Mouse (Mus musculus) heart, adult 2 months (tissue): Measurements from ENCODE around the gene Serpina3f. TPM values are rescaled to one million over a fixed set of nuclear protein-coding genes. Genes with fewer than 3 reads are reported as not detected.

Experiments used
- DNase-seq, 2 experiments: peaks; one replicate each; pipeline ENCODE4 v3.0.0; 2021
- H3K27ac ChIP-seq: fragments of 200-600 bp; 2 replicates; pipeline ENCODE4 v1.8.1; 2022
- H3K27me3 ChIP-seq: fragments of 200-500 bp; 2 replicates; pipeline ENCODE4 v1.6.1; 2012; ENCODE audit warnings: mild to moderate bottlenecking, low read length, inconsistent platforms, mixed read lengths; ENCODE audit not compliant: control insufficient read depth, insufficient read depth
- H3K36me3 ChIP-seq: fragments of 200-500 bp; 2 replicates; pipeline ENCODE4 v1.6.1; 2012; ENCODE audit warnings: low read length, inconsistent platforms; ENCODE audit not compliant: control insufficient read depth, insufficient read depth
- H3K4me1 ChIP-seq: fragments of 200-500 bp; 2 replicates; pipeline ENCODE4 v1.6.1; 2011; ENCODE audit warnings: low read length; ENCODE audit not compliant: control insufficient read depth, insufficient read depth
- H3K4me3 ChIP-seq: fragments of 200-600 bp; 2 replicates; pipeline ENCODE4 v1.8.1; 2022
- H3K79me2 ChIP-seq: fragments of 200-500 bp; replicated peaks from 2 replicates; pipeline ENCODE4 v1.6.1; 2012; ENCODE audit warnings: mild to moderate bottlenecking, inconsistent platforms, low read length, moderate library complexity, mixed read lengths; ENCODE audit not compliant: control insufficient read depth, insufficient read depth
- H3K9ac ChIP-seq: fragments of 200-500 bp; 2 replicates; pipeline ENCODE4 v1.6.1; 2012; ENCODE audit warnings: low read depth, mild to moderate bottlenecking, control low read depth, inconsistent platforms, low read length, mixed read lengths
- CTCF ChIP-seq: fragments of 200-600 bp; IDR thresholded peaks from 2 replicates; pipeline ENCODE4 v1.8.1; 2022; ENCODE audit warnings: antibody characterized with exemption, mild to moderate bottlenecking, moderate library complexity
- EP300 ChIP-seq: fragments of 200-500 bp; IDR thresholded peaks from 2 replicates; pipeline ENCODE4 v1.6.1; 2011; ENCODE audit warnings: low read depth, low read length, control low read depth; ENCODE audit not compliant: insufficient read depth
- POLR2A ChIP-seq: fragments of 200-500 bp; IDR thresholded peaks from 2 replicates; pipeline ENCODE4 v1.6.1; 2011; ENCODE audit warnings: mild to moderate bottlenecking, low read depth, low read length, control low read depth; ENCODE audit not compliant: insufficient read depth
- WGBS: fragments of 180-500 bp; shearing (Covaris S2); methylation state at CpG from one replicate; pipeline ENCODE4 v1.1.7; 2018; 5-methylcytosine and 5-hydroxymethylcytosine counted together
- intact Hi-C: fragments of 180-260 bp; cut with DNase I; formaldehyde crosslinking; loops from one replicate; pipeline ENCODE4 v1.15.1; 2025
- polyA plus RNA-seq: library from polyadenylated mRNA; depleted of rRNA; stranded (reverse); fragments of >200 nt; gene quantifications from 2 replicates; pipeline ENCODE4 v1.2.3, GENCODE M21; 2012
- total RNA-seq, 2 experiments: library from RNA; stranded (reverse); gene quantifications; 2 replicates each; pipeline ENCODE4 v1.2.3; 2021

Serpina3f gene
- total and polyA plus RNA-seq, 3 experiments, result 0.04 to 0.26 TPM; not detected in 1

- Histone ChIP-seq H3K9ac (no peak overlapping the region), H3K27ac (no peak overlapping the region), H3K4me3 (no peak overlapping the region), H3K36me3 (no peaks in the 10 kb centered on the region), H3K27me3 (no peaks in the 10 kb centered on the region), H3K79me2 (no peaks in the 10 kb centered on the region), H3K4me1 (peaks cover 3% of the 10 kb centered on the region)
- peak; percentile 11 to 34 for DNase-seq
- TF ChIP-seq CTCF (no peak), POLR2A (no peak), EP300 (no peak)
- intact Hi-C loops, result no loop called here
Measured at GRCm38 (mm10) chr12:104243307-104243706, 29.0 kb downstream of the Serpina3f start.

DNA sequence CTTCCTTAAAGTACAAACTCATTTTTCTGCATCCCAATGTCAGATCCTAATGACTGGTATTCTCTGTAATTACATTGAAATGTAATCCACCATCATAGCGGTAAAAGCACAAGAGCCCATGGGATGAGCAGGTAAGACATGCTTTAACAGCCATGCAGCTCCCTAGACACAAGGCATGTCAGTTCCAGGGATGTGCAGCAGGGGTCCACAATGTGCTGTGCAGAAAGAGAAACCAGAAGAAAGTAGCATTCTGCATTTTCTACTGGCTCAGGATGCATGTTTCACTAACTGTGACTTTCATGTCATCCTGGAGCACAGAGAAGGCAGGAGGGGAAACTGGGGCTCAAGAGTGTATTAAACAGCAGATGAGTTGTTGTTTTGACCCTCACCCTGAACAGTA lies 30.7 kb downstream of the Serpina3f start:
- no peak for DNase-seq
- TF ChIP-seq POLR2A, result no peak
- peak; percentile 45 for TF ChIP-seq CTCF
- no peak for TF ChIP-seq EP300
- H3K4me3 ChIP-seq, result no peak overlapping the region
- WGBS, result 95% methylated on average over 1 of the region's 1 CpGs
- peaks cover 3% of the 10 kb centered on the region for H3K4me1 ChIP-seq
- H3K79me2 ChIP-seq, result no peaks in the 10 kb centered on the region
- intact Hi-C loops, result no loop called here
- H3K27ac ChIP-seq, result no peak overlapping the region
- H3K36me3 ChIP-seq, result no peaks in the 10 kb centered on the region
- H3K27me3 ChIP-seq, result no peaks in the 10 kb centered on the region
- H3K9ac ChIP-seq, result no peak overlapping the region

GRCm38 (mm10) chr12:104245595-104245994 lies 31.3 kb downstream of the Serpina3f start:
- TF ChIP-seq EP300 (no peak), POLR2A (no peak), CTCF (no peak)
- DNase-seq, result peak; percentile 40 to 48
- 59% methylated on average over 3 of the region's 3 CpGs for WGBS
- Histone ChIP-seq H3K9ac (no peak overlapping the region), H3K27ac (no peak overlapping the region), H3K36me3 (no peaks in the 10 kb centered on the region), H3K27me3 (no peaks in the 10 kb centered on the region), H3K4me1 (peaks cover 3% of the 10 kb centered on the region), H3K79me2 (no peaks in the 10 kb centered on the region), H3K4me3 (no peak overlapping the region)
- intact Hi-C loops, result no loop called here

DNA sequence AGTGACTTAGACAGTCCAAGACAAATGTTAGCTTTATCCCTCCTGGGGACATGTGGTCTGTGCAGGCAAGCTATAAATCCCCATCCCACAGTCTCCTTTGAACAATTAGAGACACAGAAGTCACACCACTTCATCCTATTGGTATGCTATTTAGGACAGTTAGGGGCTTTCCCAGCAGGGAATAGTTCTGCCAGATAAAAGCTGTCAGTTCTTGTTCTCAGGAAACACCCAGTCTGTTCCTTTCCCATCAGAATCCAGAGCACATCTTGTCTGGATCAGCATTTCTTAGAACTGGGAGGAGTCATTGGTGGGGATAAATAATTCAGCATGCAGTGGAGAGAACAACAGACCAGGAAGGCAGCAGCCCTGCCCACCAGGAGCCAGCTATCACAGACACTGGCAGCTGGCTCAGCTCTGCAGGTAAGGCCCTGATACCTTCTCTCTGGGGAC lies 33.2 kb downstream of the Serpina3f start:
- intact Hi-C loops, result no loop called here
- Histone ChIP-seq H3K27me3 (no peaks in the 10 kb centered on the region), H3K4me3 (no peak overlapping the region), H3K79me2 (no peaks in the 10 kb centered on the region), H3K27ac (no peak overlapping the region), H3K9ac (no peak overlapping the region), H3K4me1 (peaks cover 3% of the 10 kb centered on the region), H3K36me3 (no peaks in the 10 kb centered on the region)
- TF ChIP-seq CTCF (no peak), POLR2A (no peak), EP300 (no peak)
- peak in 1 of 2 experiments; percentile 6 for DNase-seq

DNA sequence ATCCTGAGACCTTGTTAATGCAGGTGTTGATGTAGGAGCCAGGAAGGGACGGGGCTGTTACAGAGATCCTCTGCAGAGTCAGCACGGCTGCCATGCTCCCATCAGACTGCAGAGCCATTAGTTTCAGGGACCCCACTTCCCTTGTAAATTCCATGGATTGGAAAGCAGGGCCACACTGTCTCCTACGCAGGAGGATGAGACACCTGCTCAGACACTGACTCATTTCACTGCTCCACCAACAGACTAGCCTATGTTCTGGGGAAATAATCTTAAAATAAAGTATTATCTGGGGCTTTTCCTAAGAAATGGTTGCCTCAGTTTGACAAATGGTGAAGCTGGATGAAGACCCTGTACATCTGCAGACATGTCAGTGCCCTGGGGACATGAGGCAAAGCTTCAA lies 33.9 kb downstream of the Serpina3f start:
- Histone ChIP-seq H3K27me3 (no peaks in the 10 kb centered on the region), H3K4me3 (no peak overlapping the region), H3K27ac (no peak overlapping the region), H3K4me1 (peaks cover 3% of the 10 kb centered on the region), H3K36me3 (no peaks in the 10 kb centered on the region), H3K79me2 (no peaks in the 10 kb centered on the region), H3K9ac (no peak overlapping the region; the same call in 1 of the 2 replicates)
- intact Hi-C loops, result no loop called here
- WGBS, result 67% methylated on average over 3 of the region's 3 CpGs
- TF ChIP-seq EP300, result no peak
- no peak for TF ChIP-seq CTCF
- TF ChIP-seq POLR2A, result no peak
- no peak for DNase-seq

- no peaks in the 10 kb centered on the region for H3K4me1 ChIP-seq
- no peaks in the 10 kb centered on the region for H3K27me3 ChIP-seq
- no peaks in the 10 kb centered on the region for H3K36me3 ChIP-seq
- no peak overlapping the region for H3K4me3 ChIP-seq
- intact Hi-C loops, result no loop called here
- TF ChIP-seq EP300 (no peak), POLR2A (no peak), CTCF (no peak)
- H3K27ac ChIP-seq, result no peak overlapping the region
- no peak for DNase-seq
- WGBS, result 41% methylated on average over 3 of the region's 3 CpGs
- no peaks in the 10 kb centered on the region for H3K79me2 ChIP-seq
- H3K9ac ChIP-seq, result no peak overlapping the region
Measured at GRCm38 (mm10) chr12:104261041-104261440, 46.7 kb downstream of the Serpina3f start.

- no peak for TF ChIP-seq CTCF
- TF ChIP-seq POLR2A, result no peak
- no peak for TF ChIP-seq EP300
- Histone ChIP-seq H3K27ac (no peak within 1 kb of the TSS), H3K9ac (no peak within 1 kb of the TSS), H3K27me3 (no peaks in the 10 kb centered on the region), H3K4me1 (no peaks in the 10 kb centered on the region), H3K79me2 (no peaks in the 10 kb centered on the region), H3K4me3 (no peak within 1 kb of the TSS), H3K36me3 (no peaks in the 10 kb centered on the region)
- intact Hi-C loops, result no loop called here
- no peak for DNase-seq
Measured at GRCm38 (mm10) chr12:104262863-104263262, 48.5 kb downstream of the Serpina3f start, which contains the start of gene Serpina3i. Gene Serpina3i (plus strand): TSS chr12:104263122.
